Mouse (Mus musculus) hematopoietic stem cell, adult 5-6 weeks (primary cell): Measurements from ENCODE around the gene Adam12. TPM values are rescaled to one million over a fixed set of nuclear protein-coding genes. Genes with fewer than 3 reads are reported as not detected.
"Not testable (repeated sequence)": the region's sequence is repeated elsewhere in the genome, so short reads cannot be mapped to it uniquely, and the experiment has no call there.

Source experiments
- ATAC-seq, 2 experiments: fragments of 125-278 bp in 1 of 2; replicated peaks in 1 of 2; 2 replicates each; pipeline ENCODE4 v1.8.0; 2016 to 2017; ENCODE audit warnings: inconsistent platforms in 2 of 2, mild to moderate bottlenecking in 2 of 2, moderate number of reproducible peaks in 2 of 2, low read depth in 1 of 2, moderate TSS enrichment in 1 of 2; ENCODE audit not compliant: low FRiP score in 2 of 2, poor library complexity in 2 of 2, severe bottlenecking in 2 of 2, insufficient read depth in 1 of 2, low TSS enrichment in 1 of 2
- total RNA-seq: library from RNA; stranded (forward); fragments of 172-1452, 232-1000 nt; gene quantifications from 2 replicates; pipeline ENCODE4 v1.2.3, GENCODE M21; 2017

Adam12 gene
- total RNA-seq, 1 experiment from 2014 or later = 0.20 TPM

GRCm38 (mm10) chr7:133889986-133890385 is 342.0 kb downstream of the Adam12 start:
- no peak for ATAC-seq

GRCm38 (mm10) chr7:133888926-133889920 is 342.7 kb downstream of the Adam12 start:
- no peak for ATAC-seq

GRCm38 (mm10) chr7:133884759-133885431 is 347.1 kb downstream of the Adam12 start:
- not testable (repeated sequence) for ATAC-seq

GRCm38 (mm10) chr7:133879761-133880160 is 352.2 kb downstream of the Adam12 start:
- ATAC-seq = no peak

- ATAC-seq = no peak
Measured at GRCm38 (mm10) chr7:133876646-133877342, 355.2 kb downstream of the Adam12 start.

- ATAC-seq = no peak
Measured at GRCm38 (mm10) chr7:133876139-133876538, 355.8 kb downstream of the Adam12 start.

GRCm38 (mm10) chr7:133872701-133873100 is 359.2 kb downstream of the Adam12 start:
- ATAC-seq = no peak

- no peak for ATAC-seq
Measured at GRCm38 (mm10) chr7:133870265-133870664, 361.7 kb downstream of the Adam12 start.

GRCm38 (mm10) chr7:133863684-133864083 is 368.3 kb downstream of the Adam12 start:
- no peak for ATAC-seq

GRCm38 (mm10) chr7:133863151-133863550 is 368.8 kb downstream of the Adam12 start:
- no peak for ATAC-seq

GRCm38 (mm10) chr7:133862723-133863122 is 369.2 kb downstream of the Adam12 start:
- ATAC-seq = no peak

GRCm38 (mm10) chr7:133862233-133862632 is 369.7 kb downstream of the Adam12 start:
- ATAC-seq = no peak

- ATAC-seq = no peak
Measured at GRCm38 (mm10) chr7:133859548-133859947, 372.4 kb downstream of the Adam12 start.

GRCm38 (mm10) chr7:133858506-133858905 is 373.4 kb downstream of the Adam12 start:
- no peak for ATAC-seq

GRCm38 (mm10) chr7:133856278-133856677 is 375.7 kb downstream of the Adam12 start:
- peak; percentile 78 to 91 for ATAC-seq

GRCm38 (mm10) chr7:133850735-133851134 is 381.2 kb downstream of the Adam12 start:
- ATAC-seq = no peak

GRCm38 (mm10) chr7:133848180-133848579 is 383.8 kb downstream of the Adam12 start:
- no peak for ATAC-seq

GRCm38 (mm10) chr7:133847175-133847574 is 384.8 kb downstream of the Adam12 start:
- no peak for ATAC-seq
